ENCODE assay signal across 21 mouse cellular contexts in genomic region chr1:41140542-41140941, GRCm38 (mm10).
DNase-seq lines count a peak whose midpoint lies in the region; ATAC-seq lines count a peak whose summit lies in the region.
"Had no signal": no experiment of that assay in that cellular context is flagged by ENCODE, and none has a peak within 500 bp of the region (broad histone marks: within the 10 kb centered on the region; RNA-seq: fewer than 3 reads in every experiment).

No protein-coding gene starts in this region.

- H3K27me3 ChIP-seq in hindbrain, embryonic 10.5 days (ENCODE audit: insufficient read depth, poor library complexity, severe bottlenecking) = no peaks in the 10 kb centered on the region
- no peaks in the 10 kb centered on the region for H3K27me3 ChIP-seq in hindbrain, embryonic 16.5 days (replicated peaks; ENCODE audit: control insufficient read depth, insufficient read depth, low read length)
- H3K27me3 ChIP-seq in forebrain, embryonic 16.5 days (replicated peaks; ENCODE audit: control insufficient read depth, insufficient read depth, low read length) = no peaks in the 10 kb centered on the region
- H3K27me3 ChIP-seq: heart, embryonic 15.5 days; hindbrain, embryonic 15.5 days; limb, embryonic 12.5 days; liver, embryonic 13.5 days; lung, embryonic 15.5 days had no signal

- H3K4me1 ChIP-seq in hindbrain, embryonic 10.5 days (replicated peaks) = peaks cover 23% of the 10 kb centered on the region
- H3K4me1 ChIP-seq in hindbrain, embryonic 16.5 days (ENCODE audit: control insufficient read depth, insufficient read depth, low read depth, low read length) = no peaks in the 10 kb centered on the region
- H3K4me1 ChIP-seq in forebrain, embryonic 16.5 days (replicated peaks; ENCODE audit: control insufficient read depth, insufficient read depth, low read length) = peaks cover 6% of the 10 kb centered on the region
- H3K4me1 ChIP-seq: hindbrain, embryonic 15.5 days; limb, embryonic 12.5 days; liver, embryonic 13.5 days; lung, embryonic 15.5 days had no signal

- H3K9ac ChIP-seq in hindbrain, embryonic 16.5 days (ENCODE audit: low read depth, low read length) = no peak overlapping the region
- no peak overlapping the region for H3K9ac ChIP-seq in forebrain, embryonic 16.5 days (replicated peaks; ENCODE audit: low read depth, low read length)
- H3K9ac ChIP-seq: heart, embryonic 15.5 days; hindbrain, embryonic 15.5 days; limb, embryonic 12.5 days; liver, embryonic 13.5 days; lung, embryonic 15.5 days had no signal

- peak overlapping the region; percentile 74 for H3K27ac ChIP-seq in hindbrain, embryonic 10.5 days
- no peak overlapping the region for H3K27ac ChIP-seq in hindbrain, embryonic 16.5 days (ENCODE audit: low read depth, low read length)
- H3K27ac ChIP-seq in forebrain, embryonic 16.5 days (ENCODE audit: low read length) = 0 out of 2 replicates have a peak overlapping the region, but pooled peaks have one; percentile 1
- H3K27ac ChIP-seq: heart, adult 2 months; heart, embryonic 15.5 days; hindbrain, embryonic 15.5 days; limb, embryonic 12.5 days; liver, embryonic 13.5 days; lung, embryonic 15.5 days had no signal

- 20% methylated on average over 1 of the region's 1 CpGs for WGBS in hindbrain, embryonic 10.5 days
- 13% methylated on average over 1 of the region's 1 CpGs for WGBS in hindbrain, embryonic 16.5 days
- 0% methylated on average over 1 of the region's 1 CpGs for WGBS in forebrain, embryonic 16.5 days

- no peaks in the 10 kb centered on the region for H3K9me3 ChIP-seq in hindbrain, embryonic 10.5 days
- no peaks in the 10 kb centered on the region for H3K9me3 ChIP-seq in hindbrain, embryonic 16.5 days (ENCODE audit: control insufficient read depth, low read length)
- no peaks in the 10 kb centered on the region for H3K9me3 ChIP-seq in forebrain, embryonic 16.5 days (ENCODE audit: control insufficient read depth, low read length)
- H3K9me3 ChIP-seq: heart, embryonic 15.5 days; hindbrain, embryonic 15.5 days; limb, embryonic 12.5 days; lung, embryonic 15.5 days had no signal

- no peak overlapping the region for H3K4me3 ChIP-seq in hindbrain, embryonic 10.5 days
- H3K4me3 ChIP-seq in hindbrain, embryonic 16.5 days (ENCODE audit: low read length) = no peak overlapping the region
- H3K4me3 ChIP-seq in forebrain, embryonic 16.5 days (replicated peaks; ENCODE audit: low read length) = no peak overlapping the region
- H3K4me3 ChIP-seq: heart, adult 2 months; heart, embryonic 15.5 days; hindbrain, embryonic 15.5 days; limb, embryonic 12.5 days; liver, embryonic 13.5 days; lung, embryonic 15.5 days had no signal

- no peak overlapping the region for H3K4me2 ChIP-seq in hindbrain, embryonic 16.5 days (ENCODE audit: low read length)
- no peak overlapping the region for H3K4me2 ChIP-seq in forebrain, embryonic 16.5 days (ENCODE audit: low read length)
- H3K4me2 ChIP-seq: heart, embryonic 15.5 days; hindbrain, embryonic 15.5 days; limb, embryonic 12.5 days; liver, embryonic 13.5 days; lung, embryonic 15.5 days had no signal

- DNase-seq in hindbrain, embryonic 10.5 days (ENCODE audit: low spot score) = no peak
- peak; percentile 33 for DNase-seq in retina, postnatal 1 day
- no peak for DNase-seq in retina, embryonic 14.5 days (ENCODE audit: low spot score)
- no peak for DNase-seq in adrenal gland, postnatal 4 days (ENCODE audit: low spot score in 2 of 2)
- DNase-seq in lung, postnatal 36 days = no peak
- DNase-seq in layer of hippocampus, postnatal 10 days (ENCODE audit: low spot score in 2 of 2) = no peak
- DNase-seq: cerebellum, postnatal 10 days; embryo, embryonic 11 days; gastrocnemius, postnatal 10 days; heart, adult 2 months; kidney, adult 11 months; kidney, postnatal 10 days; liver, embryonic 13.5 days; right cerebral cortex, postnatal 4 days had no signal

- no peaks in the 10 kb centered on the region for H3K36me3 ChIP-seq in hindbrain, embryonic 10.5 days
- H3K36me3 ChIP-seq in hindbrain, embryonic 16.5 days (ENCODE audit: control insufficient read depth, insufficient read depth, low read length) = no peaks in the 10 kb centered on the region
- no peaks in the 10 kb centered on the region for H3K36me3 ChIP-seq in forebrain, embryonic 16.5 days (ENCODE audit: control insufficient read depth, insufficient read depth)
- H3K36me3 ChIP-seq: heart, embryonic 15.5 days; hindbrain, embryonic 15.5 days; limb, embryonic 12.5 days; liver, embryonic 13.5 days; lung, embryonic 15.5 days had no signal

- ATAC-seq in hindbrain, embryonic 16.5 days = no peak
- peak; percentile 73 for ATAC-seq in forebrain, embryonic 16.5 days
- ATAC-seq: Patski had no signal
